Mouse (Mus musculus) midbrain, embryonic 10.5 days (tissue): ENCODE data around the gene Tex52. TPM values are rescaled to one million over a fixed set of nuclear protein-coding genes. Genes with fewer than 3 reads are reported as not detected.

Experiments used
- DNase-seq: peaks from one replicate; pipeline ENCODE4 v3.0.0-alpha.2; 2017; ENCODE audit warnings: low spot score
- H3K27ac ChIP-seq: fragments of 300-500 bp; sonication (generic); replicated peaks from 2 replicates; pipeline ENCODE4 v1.5.1; 2016; ENCODE audit warnings: mild to moderate bottlenecking
- H3K27me3 ChIP-seq: fragments of 300-500 bp; sonication (generic); 2 replicates; pipeline ENCODE4 v1.6.1; 2016; ENCODE audit warnings: low read depth, mild to moderate bottlenecking; ENCODE audit not compliant: poor library complexity, severe bottlenecking
- H3K36me3 ChIP-seq: fragments of 300-500 bp; sonication (generic); 2 replicates; pipeline ENCODE4 v1.6.1; 2016; ENCODE audit warnings: mild to moderate bottlenecking, moderate library complexity
- H3K4me1 ChIP-seq: fragments of 300-500 bp; sonication (generic); 2 replicates; pipeline ENCODE4 v1.6.1; 2016
- H3K4me3 ChIP-seq: fragments of 300-500 bp; sonication (generic); 2 replicates; pipeline ENCODE4 v1.5.1; 2016; ENCODE audit warnings: mild to moderate bottlenecking, moderate library complexity
- H3K9me3 ChIP-seq: fragments of 300-500 bp; sonication (generic); replicated peaks from 2 replicates; pipeline ENCODE4 v1.6.1; 2016; ENCODE audit warnings: mild to moderate bottlenecking
- WGBS: fragments of 180-500 bp; shearing (Covaris S2); methylation state at CpG from one replicate; pipeline ENCODE4 v1.1.7; 2016; 5-methylcytosine and 5-hydroxymethylcytosine counted together
- polyA plus RNA-seq: library from polyadenylated mRNA; unstranded; fragments of >200 nt; fragmentation: Nextera tagmentation; extraction: Ambion mirVana; gene quantifications from 2 replicates; pipeline ENCODE4 v1.2.1, GENCODE M21; 2016

Tex52 gene
- 0.56 and 0.66 TPM in 2 replicates for polyA plus RNA-seq

GRCm38 (mm10) chr6:128375192-128375591, at the start of gene Tex52, which contains the start of gene Gm44596:
TSS of gene Tex52 (plus strand) at chr6:128375456.
TSS of gene Gm44596 (plus strand) at chr6:128375503.
- H3K27ac ChIP-seq, result peak within 1 kb of the TSS; percentile 63
- peaks cover 32% of the 10 kb centered on the region for H3K4me1 ChIP-seq
- peaks cover 71% of the 10 kb centered on the region for H3K36me3 ChIP-seq
- DNase-seq, result peak; percentile 75
- WGBS, result 14% methylated on average over 6 of the region's 6 CpGs
- H3K27me3 ChIP-seq, result no peaks in the 10 kb centered on the region
- H3K4me3 ChIP-seq, result peak within 1 kb of the TSS; percentile 21; the same call in 1 of the 2 replicates
- H3K9me3 ChIP-seq, result no peaks in the 10 kb centered on the region

DNA sequence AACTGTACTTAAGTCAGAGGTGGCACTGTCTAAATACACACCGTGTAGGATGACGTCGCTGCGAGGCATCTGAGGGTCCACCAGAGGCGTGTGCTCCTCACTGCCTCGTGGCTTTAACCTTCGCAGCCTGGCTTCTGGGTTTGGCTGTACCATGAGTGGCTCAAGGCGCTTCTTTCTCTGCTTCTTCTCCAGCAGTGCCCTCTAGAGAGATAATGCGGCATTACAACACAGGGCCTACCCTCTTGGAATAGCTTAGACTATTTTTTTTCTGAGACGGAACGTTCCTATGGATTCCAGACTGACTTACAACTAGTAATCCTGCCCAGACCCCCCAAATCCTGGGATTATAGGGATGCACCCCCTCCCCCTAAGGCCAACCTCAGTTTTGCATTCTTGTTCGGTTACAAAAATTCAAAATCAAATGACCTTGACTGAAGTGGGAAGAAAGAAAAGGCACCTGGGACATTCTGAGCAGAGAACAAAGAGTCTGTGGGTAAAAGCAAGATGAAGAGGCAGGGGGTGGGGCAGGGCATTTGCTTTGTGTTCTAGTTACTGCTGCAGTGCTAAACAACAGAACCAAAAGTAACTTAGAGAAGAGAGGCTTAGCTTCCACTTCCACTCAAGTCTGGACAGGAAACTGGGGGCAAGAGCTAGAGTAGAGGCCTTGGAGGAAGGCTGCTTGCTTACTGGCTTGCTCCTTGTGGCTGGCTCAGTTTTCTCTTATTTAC, 40.7 kb upstream of the Tex52 start:
- peak; percentile 68 for DNase-seq
- H3K9me3 ChIP-seq, result peaks cover 17% of the 10 kb centered on the region
- peak overlapping the region; percentile 49; the same call in 1 of the 2 replicates for H3K27ac ChIP-seq
- H3K4me1 ChIP-seq, result peaks cover 21% of the 10 kb centered on the region
- 26% methylated on average over 12 of the region's 12 CpGs for WGBS
- H3K4me3 ChIP-seq, result no peak overlapping the region
- no peaks in the 10 kb centered on the region for H3K27me3 ChIP-seq
- peaks cover 65% of the 10 kb centered on the region for H3K36me3 ChIP-seq

DNA sequence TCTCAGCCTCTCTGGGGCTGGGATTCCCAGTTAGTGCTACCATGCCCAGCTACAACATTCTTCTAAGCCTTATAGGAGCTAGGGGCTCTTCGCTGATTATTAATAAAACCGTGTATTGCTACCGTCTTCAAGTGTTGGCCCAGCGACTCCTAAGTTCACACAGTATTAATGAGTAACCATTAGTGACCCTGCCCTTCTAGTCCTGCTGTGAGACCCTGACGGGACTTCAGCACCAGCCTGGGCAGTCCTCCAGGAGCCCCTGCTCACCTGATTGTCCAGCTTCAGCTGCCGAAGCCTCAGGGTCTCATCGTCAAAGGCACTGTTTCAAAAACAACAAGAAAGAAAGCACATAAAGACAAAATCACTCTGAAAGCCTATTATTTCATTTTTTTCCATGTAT, 37.8 kb upstream of the Tex52 start:
- WGBS, result 89% methylated on average over 7 of the region's 7 CpGs
- Histone ChIP-seq H3K9me3 (no peaks in the 10 kb centered on the region), H3K4me3 (no peak overlapping the region), H3K27ac (no peak overlapping the region), H3K27me3 (no peaks in the 10 kb centered on the region), H3K36me3 (peaks cover 54% of the 10 kb centered on the region), H3K4me1 (peaks cover 21% of the 10 kb centered on the region)
- DNase-seq, result no peak

GRCm38 (mm10) chr6:128338876-128339275, 36.4 kb upstream of the Tex52 start:
- WGBS, result 53% methylated on average over 5 of the region's 5 CpGs

GRCm38 (mm10) chr6:128341956-128342723, 33.1 kb upstream of the Tex52 start:
- Histone ChIP-seq H3K27ac (no peak overlapping the region), H3K9me3 (no peaks in the 10 kb centered on the region), H3K4me3 (no peak overlapping the region), H3K27me3 (no peaks in the 10 kb centered on the region), H3K36me3 (peaks cover 37% of the 10 kb centered on the region), H3K4me1 (peaks cover 15% of the 10 kb centered on the region)
- WGBS, result 95% methylated on average over 11 of the region's 11 CpGs
- no peak for DNase-seq

More at GRCm38 (mm10) chr6:128338876-128339275, 36.4 kb upstream of the Tex52 start:
- Histone ChIP-seq H3K9me3 (no peaks in the 10 kb centered on the region), H3K4me1 (peaks cover 21% of the 10 kb centered on the region), H3K4me3 (no peak overlapping the region), H3K27ac (0 out of 2 replicates have a peak overlapping the region, but pooled peaks have one; percentile 38), H3K36me3 (peaks cover 54% of the 10 kb centered on the region), H3K27me3 (no peaks in the 10 kb centered on the region)
- DNase-seq, result no peak

- H3K9me3 ChIP-seq, result no peaks in the 10 kb centered on the region
- H3K27me3 ChIP-seq, result no peaks in the 10 kb centered on the region
- no peak for DNase-seq
- H3K36me3 ChIP-seq, result peaks cover 54% of the 10 kb centered on the region
- 93% methylated on average over 10 of the region's 10 CpGs for WGBS
- H3K4me1 ChIP-seq, result 0 out of 2 replicates have a peak, but pooled peaks cover 5% of the 10 kb centered on the region
- H3K4me3 ChIP-seq, result no peak overlapping the region
- H3K27ac ChIP-seq, result no peak overlapping the region
These were observed 29.6 kb upstream of the Tex52 start for GRCm38 (mm10) chr6:128345623-128346022.

GRCm38 (mm10) chr6:128346782-128347181, 28.5 kb upstream of the Tex52 start:
- Histone ChIP-seq H3K4me1 (0 out of 2 replicates have a peak, but pooled peaks cover 5% of the 10 kb centered on the region), H3K27ac (no peak overlapping the region), H3K9me3 (no peaks in the 10 kb centered on the region), H3K27me3 (no peaks in the 10 kb centered on the region), H3K4me3 (no peak overlapping the region), H3K36me3 (peaks cover 54% of the 10 kb centered on the region)
- DNase-seq, result no peak
- 88% methylated on average over 6 of the region's 6 CpGs for WGBS

DNA sequence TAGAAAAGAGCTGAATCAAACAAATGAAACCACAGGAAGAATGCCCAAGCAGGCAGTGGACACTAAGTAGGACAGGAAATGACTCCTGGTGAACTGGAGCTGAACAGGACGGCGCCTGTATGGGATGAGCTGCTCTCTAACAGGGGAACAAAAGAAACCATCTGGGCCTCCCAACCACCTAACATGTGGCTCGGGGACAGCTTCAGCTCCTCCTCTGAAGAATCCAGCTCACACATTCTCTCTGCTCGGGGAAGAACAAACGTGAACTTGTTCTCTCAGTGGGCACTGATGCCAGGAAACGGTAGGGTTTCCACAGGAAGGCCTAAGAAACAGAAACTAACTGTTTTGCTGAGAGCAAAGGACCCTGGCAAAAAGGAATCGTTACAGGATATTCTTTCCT, 25.5 kb upstream of the Tex52 start:
- Histone ChIP-seq H3K36me3 (peaks cover 36% of the 10 kb centered on the region), H3K27me3 (no peaks in the 10 kb centered on the region), H3K4me1 (peaks cover 17% of the 10 kb centered on the region), H3K9me3 (no peaks in the 10 kb centered on the region), H3K27ac (peak overlapping the region; percentile 55; the same call in 1 of the 2 replicates), H3K4me3 (no peak overlapping the region)
- WGBS, result 64% methylated on average over 7 of the region's 7 CpGs
- no peak for DNase-seq

DNA sequence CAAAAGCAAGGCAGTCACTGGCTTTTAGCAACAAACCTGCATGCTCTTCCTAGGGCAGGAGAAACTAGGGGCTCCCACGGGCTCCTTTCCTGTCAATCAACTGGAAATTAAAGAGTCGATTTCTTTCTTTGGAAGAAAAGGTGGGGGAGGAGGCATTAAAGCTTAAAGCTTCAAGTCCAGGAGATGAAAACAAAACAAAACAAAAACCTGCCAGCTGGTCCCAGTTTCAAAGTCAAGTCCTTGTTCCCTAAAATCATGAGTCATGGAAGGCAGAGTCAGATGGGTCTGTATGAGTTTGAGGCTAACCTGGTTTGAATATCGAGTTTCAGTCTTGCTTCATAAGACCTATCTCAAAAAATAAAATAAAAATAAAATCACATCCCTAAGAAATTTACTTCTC, 21.1 kb upstream of the Tex52 start:
- 61% methylated on average over 3 of the region's 3 CpGs for WGBS
- Histone ChIP-seq H3K36me3 (peaks cover 53% of the 10 kb centered on the region), H3K4me1 (peaks cover 34% of the 10 kb centered on the region), H3K27me3 (no peaks in the 10 kb centered on the region), H3K4me3 (peak overlapping the region; percentile 88), H3K27ac (no peak overlapping the region), H3K9me3 (no peaks in the 10 kb centered on the region)
- DNase-seq, result no peak

GRCm38 (mm10) chr6:128355201-128355681, 20.0 kb upstream of the Tex52 start:
- under 1% methylated on average over 28 of the region's 28 CpGs for WGBS
- Histone ChIP-seq H3K27ac (peak overlapping the region; percentile 93), H3K27me3 (no peaks in the 10 kb centered on the region), H3K9me3 (no peaks in the 10 kb centered on the region), H3K36me3 (peaks cover 45% of the 10 kb centered on the region), H3K4me3 (peak overlapping the region; percentile 88), H3K4me1 (peaks cover 35% of the 10 kb centered on the region)
- no peak for DNase-seq

GRCm38 (mm10) chr6:128355726-128356416, 19.4 kb upstream of the Tex52 start, which contains the start of gene Tulp3:
TSS of gene Tulp3 (minus strand) at chr6:128355851.
- peaks cover 39% of the 10 kb centered on the region for H3K36me3 ChIP-seq

GRCm38 (mm10) chr6:128358999-128359398, 16.3 kb upstream of the Tex52 start:
- no peak overlapping the region for H3K4me3 ChIP-seq
- H3K36me3 ChIP-seq, result peaks cover 27% of the 10 kb centered on the region
- no peak overlapping the region for H3K27ac ChIP-seq
- no peaks in the 10 kb centered on the region for H3K9me3 ChIP-seq
- H3K4me1 ChIP-seq, result peaks cover 57% of the 10 kb centered on the region
- DNase-seq, result peak; percentile 72
- WGBS, result 39% methylated on average over 2 of the region's 2 CpGs
- H3K27me3 ChIP-seq, result no peaks in the 10 kb centered on the region

More at GRCm38 (mm10) chr6:128355726-128356416, 19.4 kb upstream of the Tex52 start, which contains the start of gene Tulp3:
- Histone ChIP-seq H3K4me1 (peaks cover 42% of the 10 kb centered on the region), H3K27ac (peak within 1 kb of the TSS; percentile 93), H3K9me3 (no peaks in the 10 kb centered on the region), H3K27me3 (no peaks in the 10 kb centered on the region), H3K4me3 (peak within 1 kb of the TSS; percentile 88)
- under 1% methylated on average over 42 of the region's 42 CpGs for WGBS
- peak; percentile 99 for DNase-seq
